Mouse (Mus musculus): ENCODE measurements around the gene Ubl3.
A peak's percentile ranks its signal among the peaks of the same experiment; 100 is the strongest.

Gene Ubl3

DNA sequence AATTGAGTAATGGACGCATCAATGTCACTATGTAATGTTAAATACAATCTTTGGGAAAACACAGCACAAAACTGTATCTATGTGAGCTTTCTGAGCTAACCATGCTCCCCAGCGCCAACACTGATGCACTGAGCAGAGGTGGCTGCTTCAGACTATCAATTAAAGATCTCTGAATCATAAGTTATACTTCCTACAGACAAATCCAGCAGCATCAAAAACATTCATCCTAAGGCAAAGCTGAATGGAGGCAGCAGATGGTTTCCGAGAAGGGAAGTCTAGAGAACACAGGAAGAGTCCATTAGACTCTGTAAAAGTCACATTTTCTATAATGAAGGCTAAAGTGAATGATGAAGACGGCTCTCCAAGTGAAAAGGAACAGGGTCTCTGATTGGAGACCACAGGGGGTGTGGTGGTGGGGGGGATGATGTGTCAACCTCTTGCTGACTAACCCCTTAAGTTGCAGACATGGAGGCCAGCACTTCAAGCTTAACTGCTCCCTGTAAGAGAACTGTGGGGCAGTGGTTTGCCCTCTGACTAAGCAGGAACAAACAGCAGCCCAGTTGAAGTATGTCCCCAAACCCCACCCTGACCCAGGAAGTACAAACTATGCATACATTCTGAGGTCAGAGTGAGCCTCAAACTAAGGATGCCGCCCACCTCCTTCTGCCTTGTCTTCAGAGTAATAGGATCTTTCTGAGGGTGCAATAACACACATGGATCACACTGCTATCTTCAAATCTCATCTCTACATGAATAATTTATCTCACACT is 29.2 kb downstream of the Ubl3 start:
- DNase-seq: no peak

DNA sequence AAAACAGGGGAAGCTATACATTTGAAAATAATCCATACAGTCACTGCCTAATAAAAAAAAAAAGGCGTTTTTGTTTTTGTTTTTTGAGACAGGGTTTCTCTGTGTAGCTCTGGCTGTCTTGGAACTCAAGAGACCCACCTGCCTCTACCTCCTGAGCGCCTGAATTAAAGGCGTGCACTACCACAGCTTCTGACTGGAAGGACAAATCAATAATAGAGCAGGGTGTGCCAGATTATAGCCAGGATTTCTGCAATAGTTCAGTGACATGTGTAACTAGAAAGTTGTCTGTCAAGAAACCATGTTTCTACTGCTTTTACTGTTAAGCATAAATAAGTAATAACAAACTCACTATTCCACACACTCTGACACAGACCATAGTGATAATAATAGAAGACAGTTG is 30.2 kb downstream of the Ubl3 start:
- DNase-seq: no peak

DNA sequence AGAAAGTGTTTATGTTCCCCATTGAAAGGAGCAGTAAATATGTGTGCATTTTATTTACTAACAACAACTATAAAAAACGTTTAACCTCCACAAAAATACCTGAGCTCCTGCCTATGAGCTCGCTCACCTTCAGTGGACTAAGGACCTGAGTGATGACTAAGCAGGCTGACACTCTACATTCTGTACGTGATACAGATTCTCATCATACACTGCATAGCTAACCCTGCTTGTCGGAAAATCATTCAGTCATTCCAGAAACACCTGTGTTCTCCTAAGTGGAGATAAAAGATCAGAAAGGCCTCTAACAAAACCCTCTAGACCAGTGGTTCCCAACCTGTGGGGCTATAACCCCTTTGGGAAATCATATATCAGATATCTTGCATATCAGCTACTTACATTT is 35.1 kb downstream of the Ubl3 start:
- no peak for DNase-seq

DNA sequence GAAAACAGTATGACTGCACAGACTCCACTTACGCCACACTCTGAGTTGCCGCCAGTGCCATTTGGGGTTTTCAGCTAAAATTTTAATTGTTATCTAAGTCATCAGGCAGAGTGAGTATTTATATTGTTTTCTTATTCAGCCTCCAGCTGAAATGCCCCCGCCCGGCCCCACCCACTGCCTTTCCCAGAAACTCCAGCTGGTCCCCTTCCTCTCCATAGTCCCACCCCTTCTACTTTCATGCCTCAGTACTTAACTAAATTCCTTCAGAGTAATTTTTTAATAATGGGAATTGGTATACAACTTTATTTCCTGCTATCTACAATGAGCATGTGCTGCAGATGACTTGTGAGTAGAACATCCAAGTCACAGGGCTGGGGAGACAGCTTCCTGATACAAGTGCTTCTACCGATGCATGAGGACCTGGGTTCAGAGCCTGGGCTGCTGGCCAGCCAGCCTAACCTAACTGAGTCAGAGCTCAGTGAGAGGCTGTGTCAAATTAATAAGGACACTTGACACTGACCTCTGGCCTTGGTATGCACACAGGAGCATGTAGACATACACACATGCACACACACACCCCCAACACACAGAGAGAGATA is 40.4 kb downstream of the Ubl3 start:
- no peak for DNase-seq

DNA sequence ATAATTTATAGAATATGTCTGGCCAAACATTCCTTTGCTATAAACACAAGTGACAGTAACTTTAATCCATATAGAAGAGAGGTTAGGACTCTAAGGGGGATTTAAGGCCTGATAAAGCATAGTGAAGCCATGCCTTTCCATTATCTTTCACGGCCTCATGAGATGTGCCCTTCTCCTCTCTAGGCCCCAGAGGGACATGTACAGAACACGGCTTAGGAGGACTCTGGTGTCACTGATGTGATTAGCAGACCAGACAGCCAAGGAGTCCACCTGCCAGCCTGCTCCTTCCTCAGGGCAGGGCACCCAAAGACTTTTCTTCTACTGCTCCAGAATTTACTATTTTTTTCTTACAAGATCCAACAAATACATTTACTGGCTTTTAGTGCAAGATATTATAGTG is 42.3 kb downstream of the Ubl3 start:
- no peak for DNase-seq

DNA sequence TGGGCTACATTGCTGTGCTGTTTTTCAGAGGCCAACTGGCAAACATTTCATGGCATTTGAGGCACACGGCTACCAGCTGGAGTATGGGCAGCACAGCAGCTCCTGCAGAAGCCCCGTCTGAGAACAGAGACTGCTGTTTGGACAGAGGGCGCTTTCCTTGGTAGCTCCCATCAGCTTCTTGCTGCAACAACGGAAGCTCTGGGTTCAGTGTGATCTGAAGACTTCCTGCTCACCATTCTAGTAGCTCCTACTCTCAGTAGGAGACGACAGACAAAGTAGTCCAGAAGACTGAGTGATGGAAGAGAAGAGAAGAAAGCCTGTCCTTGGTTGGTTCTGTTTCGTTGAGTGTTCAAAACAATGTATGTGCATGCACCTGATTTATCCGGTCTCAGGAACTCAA is 42.9 kb downstream of the Ubl3 start:
- DNase-seq: peak in 1 of 2 experiments; percentile 31

DNA sequence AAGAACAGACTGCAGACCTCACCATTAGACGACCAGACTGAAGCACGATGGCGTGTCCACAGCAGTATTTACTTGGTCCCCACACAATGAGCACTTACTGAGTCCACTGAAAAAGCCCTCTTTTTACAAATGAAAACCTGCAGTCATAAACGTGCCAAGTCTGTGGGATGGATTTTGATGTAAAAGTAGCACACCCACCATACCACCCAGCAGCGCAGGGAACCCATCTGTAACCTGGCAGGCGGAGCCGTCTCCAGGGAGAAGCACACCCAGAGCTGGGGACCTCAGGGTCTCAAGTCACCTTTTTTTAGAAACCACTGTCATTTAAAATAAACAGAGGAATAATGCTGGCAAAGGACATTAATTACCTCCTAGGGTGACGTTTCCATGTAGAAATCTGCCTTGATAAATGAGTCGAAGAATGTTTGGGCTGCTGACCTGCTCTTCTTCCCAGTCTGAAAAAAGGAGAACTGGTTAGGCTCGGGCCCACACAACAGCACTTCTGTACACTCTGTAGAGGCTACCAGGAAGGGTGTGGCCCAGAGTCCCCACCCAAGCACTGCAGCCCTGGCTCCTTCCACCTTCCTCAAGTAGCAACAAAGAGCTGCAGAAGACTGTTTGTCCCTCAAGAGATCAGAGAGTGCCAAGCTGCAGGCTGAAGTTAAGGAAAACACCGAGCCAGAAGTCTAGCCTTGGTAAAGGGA is 43.5 kb downstream of the Ubl3 start:
- DNase-seq: peak; percentile 50 to 56

DNA sequence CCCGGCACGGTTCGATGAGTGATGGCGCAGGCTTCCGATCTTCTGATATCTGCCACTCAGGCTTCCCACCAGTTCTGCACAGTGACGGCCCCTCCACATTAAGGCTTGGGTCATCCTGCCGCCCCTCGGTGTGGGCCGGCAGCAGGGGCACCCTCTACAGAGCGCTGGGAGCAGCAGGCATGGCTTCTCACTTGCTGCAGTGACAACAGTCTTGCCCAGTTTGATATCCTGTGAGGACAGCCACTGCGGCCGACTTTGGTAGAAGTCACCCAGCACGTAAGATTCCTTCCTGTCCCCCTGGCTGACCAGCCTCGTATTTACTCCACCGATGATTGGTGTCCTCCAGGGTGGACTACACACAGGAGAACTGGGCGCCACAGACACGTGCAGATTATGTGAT is 47.2 kb downstream of the Ubl3 start:
- no peak for DNase-seq

DNA sequence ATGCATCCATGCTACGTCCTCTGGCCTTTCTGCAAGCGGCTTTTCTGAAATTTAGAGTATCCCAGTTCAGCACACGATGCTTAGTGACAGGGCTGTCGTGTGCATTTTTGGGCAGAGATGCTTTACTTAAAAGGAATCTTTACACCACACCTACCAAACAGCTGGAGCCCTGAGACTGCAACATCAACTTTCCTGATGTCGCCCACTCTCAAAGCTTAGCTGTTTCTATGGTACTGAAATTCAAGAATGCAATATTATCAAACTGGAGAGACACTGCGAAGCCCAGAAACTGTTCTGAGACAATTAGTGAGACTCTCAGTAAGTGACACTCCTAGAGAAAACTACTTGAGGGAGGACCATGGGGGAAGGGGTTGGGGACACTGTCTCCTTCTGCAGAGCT is 50.4 kb downstream of the Ubl3 start:
- DNase-seq: no peak

DNA sequence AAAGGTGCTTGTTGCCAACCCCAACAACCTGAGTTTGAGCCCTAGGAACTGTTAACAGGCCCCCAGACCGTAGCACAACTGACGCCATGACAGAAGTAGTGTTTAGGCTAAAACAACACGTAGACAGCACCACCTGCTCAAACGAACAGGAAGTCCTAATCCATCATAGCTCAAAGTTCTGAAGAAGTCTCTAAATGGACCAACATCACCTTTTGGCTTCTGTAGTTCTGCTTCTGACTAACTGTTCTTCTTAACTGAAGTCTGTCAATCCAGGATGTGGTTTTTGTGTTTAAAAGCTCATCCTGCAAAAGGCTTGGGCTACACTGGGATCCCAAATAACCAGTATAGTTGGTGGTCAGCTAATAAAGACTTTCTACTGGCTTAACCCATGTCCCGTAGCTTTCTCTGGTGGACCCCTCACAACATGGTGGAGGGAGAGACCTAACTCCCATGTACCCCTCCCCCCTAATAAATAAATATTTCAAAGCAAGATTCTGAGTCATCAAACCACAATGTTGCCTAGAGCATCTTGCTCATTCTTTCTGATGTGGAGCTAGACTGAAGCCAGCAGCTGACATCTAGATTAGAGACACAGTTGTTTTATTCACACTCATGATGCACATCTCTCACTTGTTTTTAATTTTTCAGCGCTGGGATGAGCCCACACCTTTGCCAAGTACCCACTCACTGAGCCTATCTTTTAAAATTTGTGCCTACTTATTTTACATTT is 51.2 kb downstream of the Ubl3 start:
- no peak for DNase-seq

DNA sequence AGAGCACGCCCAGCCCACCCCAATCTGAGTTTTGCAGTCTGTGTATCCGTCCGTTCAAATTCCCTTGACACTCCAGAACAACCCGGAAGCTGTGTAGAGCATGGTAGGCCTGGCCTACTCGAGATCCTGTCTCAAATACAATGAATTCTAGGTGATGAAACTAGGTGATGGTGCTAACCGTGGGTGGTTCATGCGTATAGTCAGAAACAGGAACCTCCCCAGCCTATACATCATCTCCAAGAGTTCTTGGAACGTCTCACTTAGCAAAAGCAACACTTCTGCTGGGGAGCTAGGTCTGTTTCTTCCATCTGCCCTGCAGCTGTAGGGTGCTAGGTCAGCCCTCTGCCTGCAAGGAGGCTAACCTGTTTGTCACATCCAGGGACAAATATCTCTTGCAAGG is 52.1 kb downstream of the Ubl3 start:
- no peak for DNase-seq

DNA sequence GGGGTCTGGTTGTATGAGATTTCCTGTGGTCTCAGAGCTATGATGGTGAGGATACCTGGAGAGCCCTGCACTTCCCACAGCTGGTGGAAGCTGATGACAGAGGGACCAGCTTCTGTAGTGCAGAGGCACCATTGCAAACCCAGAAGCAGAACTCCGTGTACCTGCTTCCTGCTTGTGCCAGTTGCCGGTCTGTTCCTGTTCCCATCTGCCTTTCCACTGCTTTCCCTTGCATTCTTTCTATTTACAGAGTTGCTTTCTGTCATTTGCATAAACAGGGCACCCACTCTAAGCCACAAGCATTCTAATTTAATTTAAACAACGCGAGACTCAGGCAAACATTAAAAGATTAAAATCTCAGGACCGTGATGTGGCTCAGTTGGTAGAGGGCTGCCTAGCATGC is 53.0 kb downstream of the Ubl3 start:
- DNase-seq: no peak

DNA sequence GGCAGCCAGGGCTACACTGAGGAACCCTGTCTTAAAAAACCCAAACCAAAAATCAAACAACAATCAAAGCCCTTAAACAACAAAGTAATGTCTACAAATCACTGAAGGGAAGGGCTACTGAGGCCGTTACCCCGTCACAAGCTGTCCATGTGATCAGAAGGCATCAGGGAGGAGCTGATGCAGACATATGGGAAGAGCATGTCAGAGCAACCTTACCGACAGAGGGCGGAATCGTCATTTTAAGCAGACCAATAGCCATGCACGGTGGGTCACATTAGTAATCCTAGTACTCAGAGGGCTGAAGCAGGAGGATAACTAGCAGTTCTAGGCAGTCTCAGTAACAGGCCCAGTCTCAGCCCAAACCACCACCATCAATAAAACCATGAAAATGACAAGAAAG is 56.6 kb downstream of the Ubl3 start:
- no peak for DNase-seq

DNA sequence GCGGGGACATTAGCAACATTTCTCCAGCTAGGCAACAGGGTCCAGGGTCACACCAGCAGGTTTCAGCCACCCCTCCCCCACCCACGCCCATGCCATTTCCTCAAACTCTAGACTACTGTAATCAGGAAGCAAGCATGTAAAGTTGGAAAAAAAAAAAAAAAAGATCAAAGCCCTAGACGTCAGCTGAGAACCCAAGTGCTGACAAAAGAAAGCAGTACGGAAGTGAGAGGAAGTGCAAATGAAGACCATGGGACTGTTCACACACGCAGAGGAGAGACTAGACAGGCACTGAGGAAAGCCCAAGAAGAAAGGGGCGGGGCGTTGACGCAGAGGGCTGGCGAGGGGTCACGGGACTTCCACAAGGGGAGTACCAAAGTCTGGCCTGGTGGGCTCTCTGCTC is 57.4 kb downstream of the Ubl3 start:
- peak; percentile 42 to 48 for DNase-seq

DNA sequence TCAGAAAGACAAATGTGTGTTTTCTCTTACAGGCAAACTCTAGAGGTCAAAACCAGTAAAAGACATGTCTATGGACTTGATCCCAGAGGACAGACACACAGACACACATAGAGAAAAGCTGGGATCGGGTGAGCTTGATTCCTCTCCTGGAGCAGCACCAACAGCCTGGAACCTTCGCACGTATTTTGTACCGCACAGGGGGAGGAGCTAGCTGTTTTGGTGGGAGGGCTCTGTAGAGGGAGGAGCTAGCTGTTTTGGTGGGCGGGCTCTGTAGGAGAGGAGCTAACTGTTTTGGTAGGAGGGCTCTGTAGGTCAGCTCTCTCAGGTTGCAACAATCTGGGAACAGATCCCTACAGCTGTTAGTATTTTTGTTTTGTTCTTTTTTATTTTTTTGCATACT is 58.3 kb downstream of the Ubl3 start:
- DNase-seq: no peak

DNA sequence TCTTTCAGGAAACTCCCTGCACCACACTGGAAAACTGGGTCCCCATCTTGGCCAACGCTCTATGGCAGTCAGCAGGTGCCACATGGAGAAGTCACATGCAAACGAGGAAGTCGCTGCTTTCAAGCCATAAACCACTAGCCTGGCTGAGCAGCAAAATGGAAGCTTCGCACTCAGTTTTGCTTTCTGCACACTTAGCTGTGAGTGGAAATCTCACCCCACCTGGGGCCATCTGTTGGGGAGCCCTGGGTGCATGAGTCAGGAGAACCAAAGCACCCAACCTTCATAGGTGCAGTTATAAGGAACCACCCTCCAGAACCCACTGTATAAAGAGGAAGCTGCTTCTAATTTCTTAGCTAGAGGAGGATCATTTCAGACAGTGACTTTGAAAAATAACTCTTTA is 59.6 kb downstream of the Ubl3 start:
- peak; percentile 25 to 27 for DNase-seq

DNA sequence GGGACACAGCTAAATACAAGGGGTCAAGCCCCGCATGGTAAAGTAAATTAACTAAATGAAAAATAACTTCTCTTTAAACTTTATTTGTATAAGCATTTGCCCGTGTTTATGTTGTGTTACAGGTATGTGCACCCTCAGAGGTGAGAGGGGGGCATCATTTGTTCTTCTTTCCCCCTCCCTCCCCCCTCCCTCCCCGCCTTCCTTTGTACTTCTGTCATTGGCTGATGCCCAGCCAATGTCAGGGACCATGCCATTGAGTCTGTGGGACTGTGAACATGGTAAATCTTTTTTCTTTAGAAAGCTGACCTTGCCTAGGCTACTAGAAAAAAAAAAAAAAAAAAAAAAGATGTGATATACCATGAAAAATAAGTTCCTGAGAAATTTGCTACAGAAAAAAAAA is 62.2 kb downstream of the Ubl3 start:
- no peak for DNase-seq

DNA sequence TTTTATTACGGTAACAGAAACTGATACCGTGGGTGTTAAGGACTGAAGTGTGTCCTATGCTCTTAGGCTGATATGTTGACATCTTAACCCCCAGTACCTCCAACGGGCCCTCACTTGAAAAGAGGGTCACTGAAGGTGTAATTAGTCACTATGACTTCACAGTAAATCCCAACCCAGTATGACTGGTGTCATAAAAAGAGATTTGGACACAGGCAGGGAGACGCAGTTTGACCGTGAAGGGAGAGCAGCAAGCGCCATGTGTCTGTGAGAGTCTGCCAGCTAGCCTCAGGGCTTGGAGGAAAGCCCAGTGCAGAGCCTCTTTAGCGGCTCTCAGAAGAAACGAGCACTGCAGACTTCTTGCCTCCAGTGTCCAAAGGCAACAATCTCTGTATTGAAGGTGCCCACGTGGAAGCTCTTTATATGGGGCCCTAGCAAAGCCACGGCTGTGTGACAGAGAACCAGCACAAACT is 62.8 kb downstream of the Ubl3 start:
- peak in 1 of 2 experiments; percentile 16 for DNase-seq

DNA sequence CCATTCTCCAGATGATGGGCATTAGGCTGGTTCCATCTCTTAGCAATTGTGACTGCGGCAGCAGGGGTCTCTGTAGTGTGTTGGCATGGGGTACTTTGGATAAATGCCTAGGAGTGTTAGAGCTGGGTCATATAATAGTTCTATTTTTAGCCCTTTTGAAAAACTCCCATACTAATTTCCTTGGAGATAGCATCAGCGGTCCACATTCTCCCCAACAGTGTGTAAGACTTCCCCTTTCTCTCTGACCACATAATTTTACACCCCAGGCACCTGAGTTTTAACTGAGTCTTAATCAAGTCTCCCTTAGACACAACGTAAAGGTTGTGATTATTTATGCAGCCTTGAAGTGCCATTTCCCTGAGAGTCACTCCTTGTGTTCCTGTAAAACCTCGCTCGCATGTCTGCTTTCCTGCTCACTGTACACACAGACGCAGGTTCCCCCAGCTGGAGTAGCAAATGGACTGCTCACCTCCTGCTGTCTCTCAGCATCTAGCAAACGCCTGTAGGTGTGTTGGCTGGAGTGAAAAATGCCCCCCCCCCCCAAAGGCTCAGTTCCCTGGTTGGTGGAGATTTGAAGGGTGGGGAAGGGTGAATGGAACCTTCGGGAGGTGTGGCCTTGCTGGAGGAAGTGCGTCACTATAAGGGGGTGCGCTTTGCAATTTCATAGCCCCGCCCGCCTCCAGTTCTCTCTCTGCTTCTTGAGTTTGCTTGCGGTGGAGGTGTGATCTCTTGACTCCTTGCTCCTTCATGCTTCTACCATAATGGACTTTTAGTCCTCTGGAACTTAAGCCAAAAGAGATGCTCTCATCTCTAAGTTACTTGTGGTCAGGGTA is 63.5 kb downstream of the Ubl3 start:
- peak; percentile 44 to 61 for DNase-seq

DNA sequence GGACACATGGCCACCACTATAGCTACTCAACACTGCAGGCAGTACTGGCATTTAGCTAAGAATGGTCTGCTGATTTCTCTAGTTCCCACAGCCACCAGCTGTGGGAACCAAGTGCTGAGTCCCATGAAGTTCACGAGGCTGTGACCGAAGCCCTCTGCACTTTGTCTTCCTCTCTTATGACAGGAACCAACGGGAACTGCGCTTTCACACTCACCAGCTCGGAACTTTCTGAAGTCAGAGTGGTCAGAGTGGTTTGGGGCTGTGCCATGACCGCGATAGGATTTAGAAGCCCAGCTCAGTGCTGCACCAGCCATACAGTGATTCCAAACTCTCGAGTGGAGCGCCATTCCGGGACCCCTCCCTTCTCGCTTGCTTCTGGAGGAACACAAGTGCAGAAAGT is 66.4 kb downstream of the Ubl3 start:
- DNase-seq: no peak

DNA sequence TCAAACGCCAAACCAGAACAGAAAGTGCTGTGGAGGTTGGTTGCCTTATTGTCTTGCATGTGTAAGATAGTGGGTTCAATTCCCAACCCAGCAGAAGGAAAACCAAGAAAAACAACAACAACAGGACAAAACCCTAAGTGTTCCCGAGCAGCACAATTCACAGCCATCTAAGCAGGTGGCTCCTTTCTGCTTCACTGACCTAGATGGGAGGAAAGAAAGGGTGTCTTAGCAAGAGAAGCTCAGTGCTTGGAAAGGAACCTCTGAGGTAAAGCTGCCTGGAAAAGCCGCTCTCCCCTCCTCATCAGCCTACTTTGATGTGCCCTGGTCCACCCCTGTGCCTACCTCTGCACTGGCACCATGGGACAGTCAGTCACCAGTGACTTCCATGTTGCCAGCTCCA is 70.8 kb downstream of the Ubl3 start:
- no peak for DNase-seq

DNA sequence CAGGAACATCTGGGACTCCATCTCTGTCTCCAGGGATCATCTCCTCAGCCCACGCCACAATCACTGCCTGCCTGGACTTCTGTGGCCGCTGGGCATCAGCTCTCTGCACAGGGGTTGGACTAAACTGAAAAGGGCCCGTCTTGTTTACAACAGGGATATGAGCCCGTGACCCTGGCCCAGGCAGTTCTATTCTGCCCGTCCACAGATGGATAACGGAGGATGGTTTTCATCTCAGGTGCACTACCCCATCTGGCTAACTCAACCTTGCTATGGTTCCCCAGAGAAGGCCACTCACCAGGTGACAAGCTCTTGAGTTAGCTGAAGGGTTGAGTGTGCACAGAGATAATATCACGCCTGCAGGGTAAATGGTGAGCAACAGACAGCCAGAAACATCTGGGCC is 78.2 kb downstream of the Ubl3 start:
- no peak for DNase-seq

Measured in spleen, adult 18-20 months (tissue).